In genomic region chr8:107824096-107824495, GRCm38 (mm10) we compare ENCODE assay signal across 9 mouse cellular contexts.
DNase-seq lines count a peak whose midpoint lies in the region; ATAC-seq and TF ChIP-seq lines count a peak whose summit lies in the region.
"Had no signal": no experiment of that assay in that cellular context is flagged by ENCODE, and none has a peak within 500 bp of the region (broad histone marks: within the 10 kb centered on the region; RNA-seq: fewer than 3 reads in every experiment).

No protein-coding gene starts in this region.

- peak overlapping the region; percentile 22 for H3K4me3 ChIP-seq in heart, embryonic 11.5 days (ENCODE audit: low read depth, low read length)
- no peak overlapping the region for H3K4me3 ChIP-seq in stomach, embryonic 14.5 days (ENCODE audit: low read depth, low read length)
- H3K4me3 ChIP-seq in stomach, postnatal 0 days (ENCODE audit: low read depth, low read length): no peak overlapping the region
- peak overlapping the region; percentile 22; the same call in 1 of the 2 replicates for H3K4me3 ChIP-seq in limb, embryonic 14.5 days (replicated peaks; ENCODE audit: low read length)

- intact Hi-C loops in heart, postnatal 14 days (cut with DNase I): no loop called here

- H3K4me2 ChIP-seq in heart, embryonic 11.5 days: peak overlapping the region; percentile 59
- H3K4me2 ChIP-seq in stomach, embryonic 14.5 days (replicated peaks; ENCODE audit: low read depth, low read length): peak overlapping the region; percentile 40; the same call in 1 of the 2 replicates
- no peak overlapping the region for H3K4me2 ChIP-seq in stomach, postnatal 0 days (replicated peaks; ENCODE audit: low read depth)
- peak overlapping the region; percentile 54 for H3K4me2 ChIP-seq in limb, embryonic 14.5 days (replicated peaks; ENCODE audit: low read depth, low read length, severe bottlenecking)

- H3K9me3 ChIP-seq in heart, embryonic 11.5 days (replicated peaks; ENCODE audit: control insufficient read depth, low read length): no peaks in the 10 kb centered on the region
- no peaks in the 10 kb centered on the region for H3K9me3 ChIP-seq in stomach, embryonic 14.5 days (ENCODE audit: control insufficient read depth, low read depth, low read length)
- H3K9me3 ChIP-seq in stomach, postnatal 0 days (ENCODE audit: control insufficient read depth, low read length): no peaks in the 10 kb centered on the region
- no peaks in the 10 kb centered on the region for H3K9me3 ChIP-seq in limb, embryonic 14.5 days (ENCODE audit: control insufficient read depth, low read length)

- peaks cover 6% of the 10 kb centered on the region; the same call in 1 of the 2 replicates for H3K4me1 ChIP-seq in heart, embryonic 11.5 days (ENCODE audit: control insufficient read depth, insufficient read depth, low read length)
- no peaks in the 10 kb centered on the region; the same call in 1 of the 2 replicates for H3K4me1 ChIP-seq in stomach, embryonic 14.5 days (ENCODE audit: control insufficient read depth, insufficient read depth, low read length)
- H3K4me1 ChIP-seq in stomach, postnatal 0 days (replicated peaks; ENCODE audit: control insufficient read depth, insufficient read depth): no peaks in the 10 kb centered on the region
- H3K4me1 ChIP-seq in limb, embryonic 14.5 days (ENCODE audit: control insufficient read depth, insufficient read depth, low read length): peaks cover 48% of the 10 kb centered on the region

- TF ChIP-seq CTCF in stomach, postnatal 0 days (IDR thresholded peaks at IDR 0.05; ENCODE audit: low read depth): no peak

- H3K36me3 ChIP-seq in heart, embryonic 11.5 days (ENCODE audit: control insufficient read depth, insufficient read depth, low read length): no peaks in the 10 kb centered on the region
- H3K36me3 ChIP-seq in stomach, embryonic 14.5 days (ENCODE audit: control insufficient read depth, insufficient read depth, low read length): no peaks in the 10 kb centered on the region
- H3K36me3 ChIP-seq in stomach, postnatal 0 days (ENCODE audit: control insufficient read depth, insufficient read depth, low read length): no peaks in the 10 kb centered on the region
- H3K36me3 ChIP-seq in limb, embryonic 14.5 days (ENCODE audit: control insufficient read depth, insufficient read depth, low read length): no peaks in the 10 kb centered on the region

- no peaks in the 10 kb centered on the region for H3K27me3 ChIP-seq in heart, embryonic 11.5 days (ENCODE audit: control insufficient read depth, insufficient read depth, low read length)
- H3K27me3 ChIP-seq in stomach, embryonic 14.5 days (ENCODE audit: control insufficient read depth, insufficient read depth, low read length): no peaks in the 10 kb centered on the region
- H3K27me3 ChIP-seq in stomach, postnatal 0 days (ENCODE audit: control insufficient read depth, insufficient read depth, low read length): no peaks in the 10 kb centered on the region
- no peaks in the 10 kb centered on the region for H3K27me3 ChIP-seq in limb, embryonic 14.5 days (ENCODE audit: control insufficient read depth, insufficient read depth, low read length)

- no peak overlapping the region for H3K9ac ChIP-seq in heart, embryonic 11.5 days (ENCODE audit: low read depth, low read length)
- no peak overlapping the region for H3K9ac ChIP-seq in stomach, embryonic 14.5 days (replicated peaks; ENCODE audit: low read depth, low read length)
- H3K9ac ChIP-seq in stomach, postnatal 0 days (ENCODE audit: low read length): no peak overlapping the region
- H3K9ac ChIP-seq in limb, embryonic 14.5 days (ENCODE audit: low read depth, low read length, severe bottlenecking): 0 out of 2 replicates have a peak overlapping the region, but pooled peaks have one; percentile 49

- no peak for DNase-seq in heart, postnatal 14 days
- no peak for DNase-seq in stomach, postnatal 0 days (ENCODE audit: low spot score)
- DNase-seq in limb, embryonic 14.5 days (ENCODE audit: low spot score): no peak
- peak; percentile 15 for DNase-seq in yolk sac, embryonic 10.5 days (ENCODE audit: low spot score)
- DNase-seq in testis, postnatal 14 days (ENCODE audit: low spot score): no peak
- DNase-seq in cerebellum, adult 11 months: no peak
- DNase-seq: cerebellum, adult 9-10 months had no signal

- 11% methylated on average over 7 of the region's 7 CpGs for WGBS in heart, embryonic 11.5 days (ENCODE audit: insufficient replicate concordance)
- 25% methylated on average over 7 of the region's 7 CpGs for WGBS in stomach, embryonic 14.5 days
- WGBS in stomach, postnatal 0 days: 40% methylated on average over 7 of the region's 7 CpGs
- 26% methylated on average over 7 of the region's 7 CpGs for WGBS in limb, embryonic 14.5 days

- ATAC-seq in heart, embryonic 11.5 days (replicated peaks; ENCODE audit: insufficient number of reproducible peaks, low FRiP score, low TSS enrichment): no peak
- no peak for ATAC-seq in stomach, embryonic 14.5 days (ENCODE audit: insufficient number of reproducible peaks, insufficient read depth, low FRiP score, low read depth)
- ATAC-seq in stomach, postnatal 0 days (ENCODE audit: low FRiP score, low TSS enrichment): no peak
- no peak for ATAC-seq in limb, embryonic 14.5 days (ENCODE audit: low FRiP score, low read depth)

- no peak overlapping the region for H3K27ac ChIP-seq in heart, embryonic 11.5 days (ENCODE audit: low read depth, low read length)
- H3K27ac ChIP-seq in stomach, embryonic 14.5 days (ENCODE audit: low read length): no peak overlapping the region
- H3K27ac ChIP-seq in stomach, postnatal 0 days (replicated peaks): no peak overlapping the region
- no peak overlapping the region for H3K27ac ChIP-seq in limb, embryonic 14.5 days (replicated peaks; ENCODE audit: low read depth, low read length)

- TF ChIP-seq POLR2A in limb, embryonic 14.5 days (IDR thresholded peaks at IDR 0.05; ENCODE audit: borderline replicate concordance, extremely low read depth, insufficient read depth, insufficient read length): no peak

- no peak for TF ChIP-seq EP300 in stomach, postnatal 0 days (optimal IDR thresholded peaks at IDR 0.05)

Comparison
In these comparisons a context has a peak if more than half of its experiments do, and no peak if none do; other contexts are left out.
1. H3K4me3 ChIP-seq: peak in heart, embryonic 11.5 days (single experiment) and limb, embryonic 14.5 days (single experiment); none in stomach, embryonic 14.5 days (single experiment) and stomach, postnatal 0 days (single experiment).